Mouse (Mus musculus) liver, embryonic 13.5 days (tissue): Measurements from ENCODE around the gene Idua. TPM values are rescaled to one million over a fixed set of nuclear protein-coding genes. Genes with fewer than 3 reads are reported as not detected.

Experiments used
- ATAC-seq: fragments of 200-750 bp; cut with Nextera tagmentation; 2 replicates; pipeline ENCODE4 v1.8.0; 2017; ENCODE audit warnings: low read depth, mild to moderate bottlenecking, moderate number of reproducible peaks, moderate library complexity
- DNase-seq: peaks from one replicate; pipeline ENCODE4 v3.0.0; 2022
- H3K27ac ChIP-seq: fragments of 300-500 bp; sonication (generic); 2 replicates; pipeline ENCODE4 v1.5.1; 2015; ENCODE audit warnings: moderate library complexity, mild to moderate bottlenecking, inconsistent platforms
- H3K27me3 ChIP-seq: fragments of 300-500 bp; sonication (generic); 2 replicates; pipeline ENCODE4 v1.6.1; 2015; ENCODE audit warnings: mild to moderate bottlenecking, inconsistent platforms
- H3K36me3 ChIP-seq: fragments of 300-500 bp; sonication (generic); 2 replicates; pipeline ENCODE4 v1.6.1; 2015; ENCODE audit warnings: mild to moderate bottlenecking, inconsistent platforms
- H3K4me1 ChIP-seq: fragments of 300-500 bp; sonication (generic); replicated peaks from 2 replicates; pipeline ENCODE4 v1.6.1; 2015; ENCODE audit warnings: inconsistent platforms
- H3K4me2 ChIP-seq: fragments of 300-500 bp; sonication (generic); 2 replicates; pipeline ENCODE4 v1.6.1; 2015; ENCODE audit warnings: inconsistent platforms, mild to moderate bottlenecking, moderate library complexity
- H3K4me3 ChIP-seq: fragments of 300-500 bp; sonication (generic); replicated peaks from 2 replicates; pipeline ENCODE4 v1.5.1; 2015; ENCODE audit warnings: mild to moderate bottlenecking, inconsistent platforms
- H3K9ac ChIP-seq: fragments of 300-500 bp; sonication (generic); 2 replicates; pipeline ENCODE4 v1.6.1; 2015; ENCODE audit warnings: mild to moderate bottlenecking, inconsistent platforms
- H3K9me3 ChIP-seq: fragments of 300-500 bp; sonication (generic); replicated peaks from 2 replicates; pipeline ENCODE4 v1.6.1; 2016; ENCODE audit warnings: inconsistent platforms
- WGBS: fragments of 180-500 bp; shearing (Covaris S2); methylation state at CpG from one replicate; pipeline ENCODE4 v1.1.7; 2015; ENCODE audit not compliant: insufficient replicate concordance; 5-methylcytosine and 5-hydroxymethylcytosine counted together
- polyA plus RNA-seq: library from polyadenylated mRNA; unstranded; fragments of >200 nt; fragmentation: Nextera tagmentation; extraction: Ambion mirVana; gene quantifications from 2 replicates; pipeline ENCODE4 v1.2.1, GENCODE M21; 2015

Idua gene
- polyA plus RNA-seq, 1 experiment from 2014 or later: 3.4 TPM

DNA sequence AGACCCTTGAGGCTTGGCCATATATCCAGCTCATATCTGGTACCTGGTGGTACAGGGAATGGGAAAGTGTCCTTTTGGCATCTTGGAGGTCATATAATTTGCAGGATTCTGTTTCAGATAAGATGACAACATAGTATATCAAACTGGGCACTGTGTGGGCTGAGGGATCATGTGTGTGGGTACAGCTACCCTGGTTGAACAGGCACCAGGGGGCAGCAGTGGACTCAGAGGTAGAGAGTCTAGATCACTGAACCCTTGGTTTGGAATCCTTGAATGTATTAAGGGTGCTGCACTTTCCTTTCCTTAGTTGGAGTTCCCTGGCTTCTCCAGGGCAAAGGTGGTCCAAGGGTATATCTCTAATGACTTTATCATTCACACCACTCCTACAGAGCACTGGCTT, 10.7 kb downstream of the Idua start:
- ATAC-seq (peak; percentile 22), DNase-seq (peak; percentile 62)
- H3K9ac ChIP-seq: peak overlapping the region; percentile 27; the same call in 1 of the 2 replicates

DNA sequence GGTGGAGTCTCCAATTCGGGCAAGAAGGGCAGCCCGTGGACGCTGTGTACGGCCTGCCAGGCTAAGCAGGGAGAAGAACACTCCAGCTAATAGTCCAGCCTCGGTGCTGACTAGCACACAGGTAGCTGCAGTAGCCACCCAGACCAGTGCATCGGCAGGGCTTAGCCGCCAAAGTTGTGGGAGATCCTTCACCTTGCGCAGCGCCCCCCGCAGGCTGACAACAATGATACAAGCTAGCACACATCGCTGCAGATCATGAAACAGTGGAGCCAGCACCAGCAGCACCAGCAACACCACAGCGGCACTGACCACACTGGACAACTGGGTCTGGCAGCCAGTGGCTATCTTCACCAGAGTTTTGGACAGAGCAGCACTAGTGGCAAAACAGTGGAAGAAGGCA, 11.6 kb downstream of the Idua start:
- no peak for ATAC-seq
- DNase-seq: no peak
- WGBS: 89% methylated on average over 12 of the region's 12 CpGs
- H3K36me3 ChIP-seq: peaks cover 31% of the 10 kb centered on the region
- H3K27me3 ChIP-seq: no peaks in the 10 kb centered on the region
- no peak overlapping the region for H3K4me3 ChIP-seq
- no peak overlapping the region for H3K4me2 ChIP-seq
- peaks cover 85% of the 10 kb centered on the region for H3K4me1 ChIP-seq
- H3K27ac ChIP-seq: peak overlapping the region; percentile 90; the same call in 1 of the 2 replicates
- H3K9me3 ChIP-seq: no peaks in the 10 kb centered on the region
- H3K9ac ChIP-seq: 0 out of 2 replicates have a peak overlapping the region, but pooled peaks have one; percentile 18

More for the DNA sequence above, 10.7 kb downstream of the Idua start:
- H3K36me3 ChIP-seq: peaks cover 31% of the 10 kb centered on the region
- no peak overlapping the region for H3K4me2 ChIP-seq
- H3K27me3 ChIP-seq: 0 out of 2 replicates have a peak, but pooled peaks cover 5% of the 10 kb centered on the region
- peak overlapping the region; percentile 90; the same call in 1 of the 2 replicates for H3K27ac ChIP-seq
- peaks cover 75% of the 10 kb centered on the region for H3K4me1 ChIP-seq
- H3K9me3 ChIP-seq: no peaks in the 10 kb centered on the region
- no peak overlapping the region for H3K4me3 ChIP-seq

DNA sequence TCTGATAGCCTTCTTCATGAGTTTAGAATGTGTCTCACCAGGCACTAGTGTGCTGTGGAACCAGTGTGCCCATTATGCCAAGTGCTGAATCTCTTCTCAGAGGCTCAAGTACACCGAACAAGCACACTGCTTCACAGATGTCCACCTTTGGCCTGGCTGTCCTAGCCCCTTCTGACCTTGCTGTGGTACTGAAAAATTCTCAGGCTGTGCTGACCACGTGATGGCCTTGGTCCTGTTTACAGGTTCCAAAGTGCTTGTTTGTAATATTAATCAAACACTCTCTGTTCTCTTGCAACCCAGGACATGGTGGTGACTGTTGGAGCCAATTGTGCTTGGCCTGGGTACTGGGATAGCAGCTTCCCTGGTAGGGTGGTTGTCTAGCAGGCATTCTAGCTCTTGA, 14.5 kb downstream of the Idua start:
- Histone ChIP-seq H3K4me3 (peak overlapping the region; percentile 60), H3K9me3 (no peaks in the 10 kb centered on the region), H3K27ac (peak overlapping the region; percentile 96), H3K4me2 (peak overlapping the region; percentile 75), H3K36me3 (peaks cover 31% of the 10 kb centered on the region), H3K27me3 (no peaks in the 10 kb centered on the region), H3K4me1 (peaks cover 98% of the 10 kb centered on the region), H3K9ac (peak overlapping the region; percentile 79)
- no peak for DNase-seq
- 61% methylated on average over 2 of the region's 2 CpGs for WGBS
- ATAC-seq: no peak

DNA sequence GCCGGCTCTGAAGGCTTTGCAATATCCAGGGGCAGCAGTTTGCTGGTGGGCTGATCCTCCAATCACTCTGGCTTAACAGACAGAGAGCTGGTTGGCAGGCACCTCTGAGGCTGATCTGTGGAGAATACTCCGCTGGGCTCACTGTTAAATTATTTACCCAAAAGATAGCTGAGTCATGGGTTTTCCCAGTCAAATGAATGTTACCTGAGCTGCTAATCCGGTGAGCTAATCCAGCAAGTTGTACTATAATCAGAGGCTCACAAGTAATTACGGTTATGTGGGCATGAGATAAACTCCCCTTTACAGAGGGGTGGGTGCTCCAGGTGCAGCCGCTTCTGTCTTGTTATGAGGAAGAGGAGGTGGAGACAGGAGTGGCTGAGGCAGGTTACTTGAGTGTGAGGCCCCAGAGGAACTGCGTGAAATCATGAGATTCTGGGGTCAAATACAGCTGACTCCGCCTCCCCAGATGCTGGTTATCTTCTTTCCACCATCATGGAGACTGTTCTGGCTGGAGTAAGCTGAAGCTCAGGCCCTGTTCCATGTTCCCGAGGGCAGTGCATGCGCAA, 15.2 kb downstream of the Idua start, which contains the start of gene Slc26a1:
TSS of gene Slc26a1 (minus strand) at position 319 of the 566 bp plus-strand sequence.
- peak; percentile 65 for DNase-seq
- H3K27ac ChIP-seq: peak within 1 kb of the TSS; percentile 96
- H3K27me3 ChIP-seq: no peaks in the 10 kb centered on the region
- peaks cover 31% of the 10 kb centered on the region for H3K36me3 ChIP-seq
- peak within 1 kb of the TSS; percentile 60 for H3K4me3 ChIP-seq
- ATAC-seq: peak; percentile 57
- no peaks in the 10 kb centered on the region for H3K9me3 ChIP-seq
- peak within 1 kb of the TSS; percentile 79 for H3K9ac ChIP-seq
- peak within 1 kb of the TSS; percentile 75 for H3K4me2 ChIP-seq
- 27% methylated on average over 9 of the region's 9 CpGs for WGBS
- peaks cover 96% of the 10 kb centered on the region for H3K4me1 ChIP-seq

- Histone ChIP-seq H3K4me2 (peak overlapping the region; percentile 75), H3K4me3 (peak overlapping the region; percentile 52), H3K27me3 (no peaks in the 10 kb centered on the region), H3K9ac (peak overlapping the region; percentile 79), H3K9me3 (no peaks in the 10 kb centered on the region), H3K36me3 (peaks cover 22% of the 10 kb centered on the region), H3K27ac (peak overlapping the region; percentile 96), H3K4me1 (peaks cover 88% of the 10 kb centered on the region)
- ATAC-seq (peak; percentile 83), DNase-seq (peak; percentile 69)
- WGBS: 4% methylated on average over 5 of the region's 5 CpGs
Measured at GRCm38 (mm10) chr5:108676772-108677498, 16.8 kb downstream of the Idua start.

- H3K27me3 ChIP-seq: no peaks in the 10 kb centered on the region
- DNase-seq: peak; percentile 55
- peaks cover 81% of the 10 kb centered on the region for H3K4me1 ChIP-seq
- peaks cover 14% of the 10 kb centered on the region for H3K36me3 ChIP-seq
- H3K9me3 ChIP-seq: no peaks in the 10 kb centered on the region
- H3K4me2 ChIP-seq: peak overlapping the region; percentile 75
- peak overlapping the region; percentile 79 for H3K9ac ChIP-seq
- H3K4me3 ChIP-seq: peak overlapping the region; percentile 52
- H3K27ac ChIP-seq: peak overlapping the region; percentile 96
- WGBS: 9% methylated on average over 25 of the region's 25 CpGs
- peak; percentile 47 for ATAC-seq
Measured at GRCm38 (mm10) chr5:108677605-108678295, 17.6 kb downstream of the Idua start.

GRCm38 (mm10) chr5:108678296-108678854, 18.2 kb downstream of the Idua start:
- peak overlapping the region; percentile 96 for H3K27ac ChIP-seq
- no peaks in the 10 kb centered on the region for H3K27me3 ChIP-seq
- H3K4me1 ChIP-seq: peaks cover 75% of the 10 kb centered on the region
- H3K36me3 ChIP-seq: peaks cover 7% of the 10 kb centered on the region
- ATAC-seq: no peak
- no peak overlapping the region for H3K4me3 ChIP-seq
- no peak for DNase-seq
- H3K4me2 ChIP-seq: no peak overlapping the region
- 0 out of 2 replicates have a peak overlapping the region, but pooled peaks have one; percentile 3 for H3K9ac ChIP-seq
- no peaks in the 10 kb centered on the region for H3K9me3 ChIP-seq
- WGBS: 72% methylated on average over 6 of the region's 6 CpGs

- Histone ChIP-seq H3K9ac (no peak overlapping the region), H3K9me3 (no peaks in the 10 kb centered on the region), H3K27ac (no peak overlapping the region), H3K4me3 (no peak overlapping the region), H3K36me3 (no peaks in the 10 kb centered on the region), H3K27me3 (no peaks in the 10 kb centered on the region), H3K4me2 (no peak overlapping the region), H3K4me1 (peaks cover 63% of the 10 kb centered on the region)
- ATAC-seq (no peak), DNase-seq (no peak)
- 36% methylated on average over 3 of the region's 3 CpGs for WGBS
Measured at GRCm38 (mm10) chr5:108679909-108680308, 19.8 kb downstream of the Idua start.

DNA sequence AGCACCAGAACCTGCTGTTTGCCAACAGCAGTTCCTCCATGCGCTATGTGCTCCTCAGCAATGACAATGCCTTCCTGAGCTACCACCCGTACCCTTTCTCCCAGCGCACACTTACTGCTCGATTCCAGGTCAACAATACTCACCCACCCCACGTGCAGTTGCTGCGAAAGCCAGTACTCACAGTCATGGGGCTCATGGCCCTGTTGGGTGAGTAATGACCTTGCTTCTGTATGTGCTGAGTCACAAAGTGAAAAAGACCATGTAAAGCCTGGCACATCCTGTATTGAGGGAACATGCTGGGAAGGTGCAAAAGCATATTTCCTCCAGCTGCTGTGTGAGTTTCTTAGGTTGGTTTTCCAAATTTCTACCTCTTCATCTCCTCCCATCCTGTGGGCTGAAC, 20.7 kb downstream of the Idua start:
- no peaks in the 10 kb centered on the region for H3K27me3 ChIP-seq
- no peak overlapping the region for H3K4me2 ChIP-seq
- no peak overlapping the region; the same call in 1 of the 2 replicates for H3K27ac ChIP-seq
- no peaks in the 10 kb centered on the region for H3K36me3 ChIP-seq
- H3K9me3 ChIP-seq: no peaks in the 10 kb centered on the region
- no peak overlapping the region for H3K9ac ChIP-seq
- ATAC-seq (no peak), DNase-seq (no peak)
- peaks cover 53% of the 10 kb centered on the region for H3K4me1 ChIP-seq
- H3K4me3 ChIP-seq: no peak overlapping the region
- WGBS: 85% methylated on average over 6 of the region's 6 CpGs

DNA sequence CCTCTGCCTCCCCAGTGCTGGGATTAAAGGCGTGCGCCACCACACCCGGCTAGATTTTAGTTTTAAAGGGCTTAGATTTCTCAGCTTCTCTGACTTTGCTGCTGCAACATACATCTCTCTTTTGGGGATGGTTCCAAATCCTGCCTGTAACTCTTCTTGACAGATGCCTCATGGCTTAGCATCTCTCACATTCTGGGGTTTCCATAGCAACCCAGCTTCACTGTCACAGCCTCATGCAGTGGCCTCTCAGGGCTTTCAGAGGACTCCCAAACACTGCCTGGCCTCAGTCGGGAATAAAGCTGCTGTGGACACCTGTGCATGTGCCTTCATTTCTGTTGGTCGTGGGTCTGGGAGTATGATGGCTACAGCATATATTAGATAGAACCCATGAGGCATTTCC, 29.0 kb downstream of the Idua start:
- Histone ChIP-seq H3K9me3 (no peaks in the 10 kb centered on the region), H3K4me1 (peaks cover 23% of the 10 kb centered on the region), H3K4me3 (no peak overlapping the region), H3K36me3 (no peaks in the 10 kb centered on the region), H3K27me3 (peaks cover 8% of the 10 kb centered on the region; the same call in 1 of the 2 replicates), H3K4me2 (no peak overlapping the region), H3K27ac (no peak overlapping the region), H3K9ac (no peak overlapping the region)
- DNase-seq: no peak
- WGBS: 70% methylated on average over 5 of the region's 5 CpGs
- no peak for ATAC-seq

- WGBS: 52% methylated on average over 4 of the region's 4 CpGs
- H3K4me2 ChIP-seq: 0 out of 2 replicates have a peak overlapping the region, but pooled peaks have one; percentile 99
- H3K36me3 ChIP-seq: no peaks in the 10 kb centered on the region
- H3K27ac ChIP-seq: no peak overlapping the region
- ATAC-seq (no peak), DNase-seq (no peak)
- H3K9me3 ChIP-seq: no peaks in the 10 kb centered on the region
- no peak overlapping the region for H3K4me3 ChIP-seq
- no peak overlapping the region for H3K9ac ChIP-seq
- H3K27me3 ChIP-seq: peaks cover 8% of the 10 kb centered on the region; the same call in 1 of the 2 replicates
- peaks cover 39% of the 10 kb centered on the region for H3K4me1 ChIP-seq
Measured at GRCm38 (mm10) chr5:108691152-108691551, 31.0 kb downstream of the Idua start.
